10 mouse cellular contexts compared by ENCODE assay signal in the genomic region with DNA sequence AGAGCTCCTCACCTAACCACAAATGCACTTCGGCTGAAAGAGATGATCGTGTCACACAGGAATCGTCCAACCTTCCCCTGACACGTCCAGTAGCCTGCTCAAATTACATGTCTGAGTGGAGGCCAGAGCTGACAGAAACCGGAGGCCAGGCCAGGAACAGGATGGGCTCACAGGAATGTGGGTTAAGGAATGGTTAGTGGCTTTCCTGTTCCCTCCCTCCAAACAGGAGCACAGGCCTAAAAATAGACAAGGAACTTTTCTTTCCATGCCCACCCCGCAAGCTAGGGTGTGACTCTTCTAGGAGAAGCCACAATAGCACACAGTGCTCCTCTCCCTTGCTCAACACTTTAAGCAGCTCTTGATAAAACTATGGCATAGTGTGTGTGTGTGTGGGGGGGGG.
DNase-seq lines count a peak whose midpoint lies in the region; ATAC-seq lines count a peak whose summit lies in the region.
"Had no signal": no experiment of that assay in that cellular context is flagged by ENCODE, and none has a peak within 500 bp of the region (broad histone marks: within the 10 kb centered on the region; RNA-seq: fewer than 3 reads in every experiment).

No protein-coding gene starts in this region.

- peaks cover 7% of the 10 kb centered on the region; the same call in 1 of the 2 replicates for H3K36me3 ChIP-seq in lung, embryonic 15.5 days
- peaks cover 6% of the 10 kb centered on the region; the same call in 1 of the 2 replicates for H3K36me3 ChIP-seq in midbrain, embryonic 10.5 days

- 0 out of 2 replicates have a peak, but pooled peaks cover 4% of the 10 kb centered on the region for H3K4me1 ChIP-seq in lung, embryonic 15.5 days
- no peaks in the 10 kb centered on the region for H3K4me1 ChIP-seq in midbrain, embryonic 10.5 days

- no peaks in the 10 kb centered on the region for H3K27me3 ChIP-seq in lung, embryonic 15.5 days
- H3K27me3 ChIP-seq in midbrain, embryonic 10.5 days (ENCODE audit: low read depth, poor library complexity, severe bottlenecking): no peaks in the 10 kb centered on the region

- no peak overlapping the region for H3K4me3 ChIP-seq in lung, embryonic 15.5 days
- no peak overlapping the region for H3K4me3 ChIP-seq in midbrain, embryonic 10.5 days

- H3K9ac ChIP-seq in lung, embryonic 15.5 days: no peak overlapping the region

- no peak overlapping the region for H3K4me2 ChIP-seq in lung, embryonic 15.5 days

- H3K9me3 ChIP-seq in lung, embryonic 15.5 days: no peaks in the 10 kb centered on the region
- H3K9me3 ChIP-seq in midbrain, embryonic 10.5 days (replicated peaks): no peaks in the 10 kb centered on the region

- intact Hi-C loops in heart, postnatal 14 days (cut with DNase I): loop anchor here (5.0 kb wide), 3 partner anchors 173 to 313 kb away; a partner anchor contains a TSS

- ATAC-seq in lung, embryonic 15.5 days (ENCODE audit: borderline replicate concordance, extremely low read depth, low FRiP score, low TSS enrichment): peak; percentile 65; the same call in 1 of the 2 replicates
- ATAC-seq in megakaryocyte-erythroid progenitor cell, adult 5-6 weeks (replicated peaks; ENCODE audit: low FRiP score, low TSS enrichment, poor library complexity, severe bottlenecking): no peak

- H3K27ac ChIP-seq in lung, embryonic 15.5 days: 0 out of 2 replicates have a peak overlapping the region, but pooled peaks have one; percentile 25
- H3K27ac ChIP-seq in midbrain, embryonic 10.5 days (replicated peaks): no peak overlapping the region

- 8% methylated on average over 6 of the region's 6 CpGs for WGBS in lung, embryonic 15.5 days
- 65% methylated on average over 6 of the region's 6 CpGs for whole genome bisulfite sequencing in midbrain, embryonic 10.5 days

- peak; percentile 57 for DNase-seq in R1 (ENCODE audit: low read depth, low spot score)
- peak; percentile 83 for DNase-seq in fibroblast of lung, adult 2 months (ENCODE audit: low read depth)
- peak; percentile 15 to 43 for DNase-seq in heart, postnatal 14 days
- no peak for DNase-seq in layer of hippocampus, postnatal 10 days (ENCODE audit: low spot score in 2 of 2)
- no peak for DNase-seq in T-cell, adult 2 months (ENCODE audit: low spot score)
- no peak for DNase-seq in midbrain, embryonic 10.5 days (ENCODE audit: low spot score)
- DNase-seq: adrenal gland, postnatal 25 days; right cerebral cortex, postnatal 14 days had no signal

Comparison
In these comparisons a context has a peak if more than half of its experiments do, and no peak if none do; other contexts are left out.
1. DNase-seq: peak in R1 (single experiment), fibroblast of lung, adult 2 months (single experiment) and heart, postnatal 14 days (2 of 2); none in layer of hippocampus, postnatal 10 days (0 of 2), T-cell, adult 2 months (single experiment) and midbrain, embryonic 10.5 days (single experiment).